Mouse (Mus musculus) heart, embryonic 15.5 days (tissue): Measurements from ENCODE around the gene 2900026A02Rik. TPM values are rescaled to one million over a fixed set of nuclear protein-coding genes. Genes with fewer than 3 reads are reported as not detected.

Experiments used
- ATAC-seq: fragments of 200-750 bp; cut with Nextera tagmentation; replicated peaks from 2 replicates; pipeline ENCODE4 v1.8.0; 2017; ENCODE audit warnings: low read depth, moderate TSS enrichment; ENCODE audit not compliant: insufficient number of reproducible peaks, insufficient read depth, low FRiP score
- H3K27ac ChIP-seq: fragments of 300-500 bp; sonication (generic); 2 replicates; pipeline ENCODE4 v1.5.1; 2015; ENCODE audit warnings: mild to moderate bottlenecking, inconsistent platforms
- H3K27me3 ChIP-seq: fragments of 300-500 bp; sonication (generic); 2 replicates; pipeline ENCODE4 v1.6.1; 2015; ENCODE audit warnings: inconsistent platforms
- H3K36me3 ChIP-seq: fragments of 300-500 bp; sonication (generic); 2 replicates; pipeline ENCODE4 v1.6.1; 2015; ENCODE audit warnings: mild to moderate bottlenecking, inconsistent platforms
- H3K4me1 ChIP-seq: fragments of 300-500 bp; sonication (generic); replicated peaks from 2 replicates; pipeline ENCODE4 v1.6.1; 2015; ENCODE audit warnings: inconsistent platforms
- H3K4me2 ChIP-seq: fragments of 300-500 bp; sonication (generic); 2 replicates; pipeline ENCODE4 v1.6.1; 2015; ENCODE audit warnings: inconsistent platforms, mild to moderate bottlenecking, moderate library complexity
- H3K4me3 ChIP-seq: fragments of 300-500 bp; sonication (generic); 2 replicates; pipeline ENCODE4 v1.5.1; 2015; ENCODE audit warnings: mild to moderate bottlenecking, inconsistent platforms
- H3K9ac ChIP-seq: fragments of 300-500 bp; sonication (generic); 2 replicates; pipeline ENCODE4 v1.6.1; 2015; ENCODE audit warnings: mild to moderate bottlenecking, inconsistent platforms
- H3K9me3 ChIP-seq: fragments of 300-500 bp; sonication (generic); replicated peaks from 2 replicates; pipeline ENCODE4 v1.6.1; 2016; ENCODE audit warnings: inconsistent platforms
- WGBS: fragments of 180-500 bp; shearing (Covaris S2); methylation state at CpG from one replicate; pipeline ENCODE4 v1.1.7; 2015; ENCODE audit warnings: mixed read lengths; 5-methylcytosine and 5-hydroxymethylcytosine counted together
- polyA plus RNA-seq: library from polyadenylated mRNA; unstranded; fragments of >200 nt; fragmentation: Nextera tagmentation; extraction: Ambion mirVana; gene quantifications from 2 replicates; pipeline ENCODE4 v1.2.1, GENCODE M21; 2015

The 2900026A02Rik gene
- polyA plus RNA-seq, 1 experiment from 2014 or later = 14.1 TPM

- Histone ChIP-seq H3K4me3 (no peak overlapping the region), H3K36me3 (peaks cover 59% of the 10 kb centered on the region), H3K9me3 (no peaks in the 10 kb centered on the region), H3K4me2 (no peak overlapping the region), H3K27me3 (no peaks in the 10 kb centered on the region), H3K9ac (no peak overlapping the region), H3K27ac (no peak overlapping the region), H3K4me1 (peaks cover 3% of the 10 kb centered on the region; the same call in 1 of the 2 replicates)
- WGBS = 91% methylated on average over 24 of the region's 24 CpGs
- ATAC-seq = no peak
Observed at GRCm38 (mm10) chr5:113090077-113090690, 130.9 kb downstream of the 2900026A02Rik start.

GRCm38 (mm10) chr5:113087465-113087864, 133.6 kb downstream of the 2900026A02Rik start:
- Histone ChIP-seq H3K4me2 (no peak overlapping the region), H3K36me3 (peaks cover 42% of the 10 kb centered on the region), H3K4me1 (peaks cover 9% of the 10 kb centered on the region), H3K9me3 (no peaks in the 10 kb centered on the region), H3K27ac (no peak overlapping the region), H3K4me3 (no peak overlapping the region), H3K9ac (no peak overlapping the region), H3K27me3 (no peaks in the 10 kb centered on the region)
- ATAC-seq = no peak
- 61% methylated on average over 2 of the region's 2 CpGs for WGBS

GRCm38 (mm10) chr5:113086990-113087389, 134.0 kb downstream of the 2900026A02Rik start:
- H3K36me3 ChIP-seq = peaks cover 40% of the 10 kb centered on the region

GRCm38 (mm10) chr5:113086439-113086838, 134.6 kb downstream of the 2900026A02Rik start:
- Histone ChIP-seq H3K9me3 (no peaks in the 10 kb centered on the region), H3K4me3 (no peak overlapping the region), H3K27ac (no peak overlapping the region), H3K4me2 (no peak overlapping the region), H3K4me1 (peaks cover 12% of the 10 kb centered on the region), H3K27me3 (no peaks in the 10 kb centered on the region), H3K9ac (no peak overlapping the region), H3K36me3 (peaks cover 35% of the 10 kb centered on the region)
- ATAC-seq = no peak
- WGBS = 78% methylated on average over 12 of the region's 12 CpGs

More at GRCm38 (mm10) chr5:113086990-113087389, 134.0 kb downstream of the 2900026A02Rik start:
- ATAC-seq = no peak
- H3K27me3 ChIP-seq = no peaks in the 10 kb centered on the region
- WGBS = 46% methylated on average over 4 of the region's 4 CpGs
- no peak overlapping the region for H3K27ac ChIP-seq
- no peaks in the 10 kb centered on the region for H3K9me3 ChIP-seq
- no peak overlapping the region for H3K4me3 ChIP-seq
- no peak overlapping the region for H3K4me2 ChIP-seq
- peaks cover 11% of the 10 kb centered on the region for H3K4me1 ChIP-seq
- H3K9ac ChIP-seq = no peak overlapping the region

GRCm38 (mm10) chr5:113085931-113086330, 135.1 kb downstream of the 2900026A02Rik start:
- peaks cover 18% of the 10 kb centered on the region for H3K4me1 ChIP-seq
- H3K4me3 ChIP-seq = no peak overlapping the region
- H3K9ac ChIP-seq = no peak overlapping the region
- H3K9me3 ChIP-seq = no peaks in the 10 kb centered on the region
- H3K36me3 ChIP-seq = peaks cover 30% of the 10 kb centered on the region
- no peak for ATAC-seq
- no peaks in the 10 kb centered on the region for H3K27me3 ChIP-seq
- no peak overlapping the region for H3K27ac ChIP-seq
- H3K4me2 ChIP-seq = no peak overlapping the region
- 69% methylated on average over 2 of the region's 2 CpGs for WGBS

- WGBS = 89% methylated on average over 2 of the region's 2 CpGs
- ATAC-seq = no peak
Observed at GRCm38 (mm10) chr5:113084309-113084708, 136.7 kb downstream of the 2900026A02Rik start.

GRCm38 (mm10) chr5:113082356-113083168, 138.5 kb downstream of the 2900026A02Rik start:
- Histone ChIP-seq H3K27me3 (peaks cover 8% of the 10 kb centered on the region), H3K9me3 (no peaks in the 10 kb centered on the region), H3K27ac (peak overlapping the region; percentile 9; the same call in 1 of the 2 replicates), H3K9ac (no peak overlapping the region), H3K4me1 (peaks cover 25% of the 10 kb centered on the region), H3K4me3 (0 out of 2 replicates have a peak overlapping the region, but pooled peaks have one; percentile 7), H3K4me2 (peak overlapping the region; percentile 47), H3K36me3 (no peaks in the 10 kb centered on the region)
- no peak; the same call in 1 of the 2 replicates for ATAC-seq
- 27% methylated on average over 19 of the region's 19 CpGs for WGBS

More at GRCm38 (mm10) chr5:113084309-113084708, 136.7 kb downstream of the 2900026A02Rik start:
- H3K4me1 ChIP-seq = peaks cover 25% of the 10 kb centered on the region
- no peak overlapping the region for H3K27ac ChIP-seq
- H3K9ac ChIP-seq = no peak overlapping the region
- no peaks in the 10 kb centered on the region for H3K9me3 ChIP-seq
- H3K4me2 ChIP-seq = no peak overlapping the region
- H3K4me3 ChIP-seq = no peak overlapping the region
- H3K36me3 ChIP-seq = peaks cover 13% of the 10 kb centered on the region; the same call in 1 of the 2 replicates
- no peaks in the 10 kb centered on the region for H3K27me3 ChIP-seq

GRCm38 (mm10) chr5:113081439-113081838, 139.6 kb downstream of the 2900026A02Rik start, which contains the start of gene Crybb3:
Gene Crybb3, minus strand, starts transcription at chr5:113081584.
- Histone ChIP-seq H3K9me3 (no peaks in the 10 kb centered on the region), H3K27ac (no peak within 1 kb of the TSS), H3K4me2 (peak within 1 kb of the TSS; percentile 47), H3K27me3 (peaks cover 15% of the 10 kb centered on the region), H3K36me3 (no peaks in the 10 kb centered on the region), H3K4me1 (peaks cover 25% of the 10 kb centered on the region), H3K9ac (no peak within 1 kb of the TSS), H3K4me3 (no peak within 1 kb of the TSS)
- 53% methylated on average over 8 of the region's 8 CpGs for WGBS
- no peak for ATAC-seq

GRCm38 (mm10) chr5:113081020-113081419, 140.0 kb downstream of the 2900026A02Rik start:
- no peak overlapping the region for H3K9ac ChIP-seq
- peaks cover 25% of the 10 kb centered on the region for H3K4me1 ChIP-seq
- no peaks in the 10 kb centered on the region for H3K36me3 ChIP-seq
- 85% methylated on average over 9 of the region's 9 CpGs for WGBS
- no peak overlapping the region for H3K4me3 ChIP-seq
- H3K4me2 ChIP-seq = no peak overlapping the region
- peaks cover 16% of the 10 kb centered on the region for H3K27me3 ChIP-seq
- H3K27ac ChIP-seq = no peak overlapping the region
- ATAC-seq = no peak
- H3K9me3 ChIP-seq = no peaks in the 10 kb centered on the region

- H3K27me3 ChIP-seq = peaks cover 24% of the 10 kb centered on the region
- 22% methylated on average over 21 of the region's 21 CpGs for WGBS
- no peaks in the 10 kb centered on the region for H3K36me3 ChIP-seq
- ATAC-seq = no peak
- H3K9me3 ChIP-seq = no peaks in the 10 kb centered on the region
- no peak overlapping the region for H3K27ac ChIP-seq
- peaks cover 25% of the 10 kb centered on the region for H3K4me1 ChIP-seq
- H3K4me2 ChIP-seq = peak overlapping the region; percentile 35; the same call in 1 of the 2 replicates
- H3K9ac ChIP-seq = no peak overlapping the region
- no peak overlapping the region for H3K4me3 ChIP-seq
Observed at GRCm38 (mm10) chr5:113079783-113080182, 141.3 kb downstream of the 2900026A02Rik start.

- H3K36me3 ChIP-seq = no peaks in the 10 kb centered on the region
- no peaks in the 10 kb centered on the region for H3K9me3 ChIP-seq
- no peak overlapping the region for H3K4me2 ChIP-seq
- WGBS = 62% methylated on average over 5 of the region's 5 CpGs
- H3K4me1 ChIP-seq = peaks cover 25% of the 10 kb centered on the region
- ATAC-seq = no peak
- no peak overlapping the region for H3K9ac ChIP-seq
- H3K27me3 ChIP-seq = peaks cover 26% of the 10 kb centered on the region
- H3K4me3 ChIP-seq = no peak overlapping the region
- H3K27ac ChIP-seq = no peak overlapping the region
Observed at GRCm38 (mm10) chr5:113078686-113079085, 142.3 kb downstream of the 2900026A02Rik start.
